Mouse (Mus musculus) retina, postnatal 1 day (tissue): ENCODE measurements around the gene Traf3.

Experiments
- DNase-seq: peaks from one replicate; pipeline ENCODE4 v3.0.0-alpha.2; 2012

Gene Traf3

DNA sequence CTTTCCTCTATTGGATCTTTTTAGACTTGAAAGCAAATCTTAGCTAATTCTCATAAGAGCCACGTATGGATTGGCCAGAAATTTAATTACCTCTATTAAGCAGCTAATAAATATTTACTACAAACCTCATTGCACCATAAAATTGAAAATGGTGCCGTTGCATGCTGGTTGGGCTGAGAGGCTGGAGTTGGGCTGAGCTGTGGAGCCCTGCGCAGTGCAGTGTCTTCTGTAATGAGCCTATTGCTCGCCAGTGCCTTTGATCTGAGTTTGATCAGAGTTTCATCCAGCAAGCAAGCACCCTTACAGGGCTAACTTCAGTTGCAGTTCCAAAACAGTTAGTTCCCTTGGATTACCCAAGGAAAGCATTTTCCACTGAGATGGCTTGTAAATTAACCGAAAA, 12.2 kb upstream of the Traf3 start:
- no peak for DNase-seq

DNA sequence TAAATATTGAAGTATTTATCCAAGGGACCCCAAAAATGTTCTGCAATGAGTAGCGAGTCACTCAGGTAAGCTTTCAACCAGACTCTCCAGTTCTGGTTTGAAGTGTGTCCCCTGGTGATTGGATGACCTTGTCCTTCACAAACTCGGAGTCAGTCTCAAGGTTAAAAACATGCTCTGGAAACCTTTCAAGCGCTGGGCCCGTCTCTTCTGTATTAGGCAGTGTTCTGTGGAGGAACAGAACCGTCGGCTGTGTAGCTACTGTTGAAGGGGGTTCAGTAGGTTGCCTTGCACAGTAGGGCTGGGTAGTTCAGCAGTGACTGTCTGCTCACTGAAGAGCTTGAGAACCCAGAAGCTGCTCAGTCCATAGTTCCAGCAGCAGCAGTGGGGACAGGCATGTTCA, 11.5 kb upstream of the Traf3 start:
- no peak for DNase-seq

DNA sequence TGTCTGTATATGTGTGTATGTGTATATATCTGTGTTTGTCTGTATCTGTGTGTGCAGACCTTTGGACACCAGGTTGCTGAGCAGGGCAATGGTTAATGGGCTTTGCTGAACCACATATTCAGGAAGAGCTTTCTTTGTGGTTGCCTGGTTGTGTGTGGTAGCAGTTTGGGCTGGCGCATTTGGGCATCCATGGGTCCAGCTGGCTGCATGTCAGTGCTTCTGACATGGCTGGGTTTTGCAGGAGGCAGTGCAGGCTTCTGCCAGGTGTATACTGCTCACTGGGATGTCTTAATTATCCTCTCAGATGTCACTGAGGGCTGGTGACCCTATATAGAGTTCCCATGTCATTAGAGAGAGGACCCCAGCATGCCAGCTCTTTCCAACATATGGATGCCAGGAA, 10.4 kb upstream of the Traf3 start:
- DNase-seq = no peak

DNA sequence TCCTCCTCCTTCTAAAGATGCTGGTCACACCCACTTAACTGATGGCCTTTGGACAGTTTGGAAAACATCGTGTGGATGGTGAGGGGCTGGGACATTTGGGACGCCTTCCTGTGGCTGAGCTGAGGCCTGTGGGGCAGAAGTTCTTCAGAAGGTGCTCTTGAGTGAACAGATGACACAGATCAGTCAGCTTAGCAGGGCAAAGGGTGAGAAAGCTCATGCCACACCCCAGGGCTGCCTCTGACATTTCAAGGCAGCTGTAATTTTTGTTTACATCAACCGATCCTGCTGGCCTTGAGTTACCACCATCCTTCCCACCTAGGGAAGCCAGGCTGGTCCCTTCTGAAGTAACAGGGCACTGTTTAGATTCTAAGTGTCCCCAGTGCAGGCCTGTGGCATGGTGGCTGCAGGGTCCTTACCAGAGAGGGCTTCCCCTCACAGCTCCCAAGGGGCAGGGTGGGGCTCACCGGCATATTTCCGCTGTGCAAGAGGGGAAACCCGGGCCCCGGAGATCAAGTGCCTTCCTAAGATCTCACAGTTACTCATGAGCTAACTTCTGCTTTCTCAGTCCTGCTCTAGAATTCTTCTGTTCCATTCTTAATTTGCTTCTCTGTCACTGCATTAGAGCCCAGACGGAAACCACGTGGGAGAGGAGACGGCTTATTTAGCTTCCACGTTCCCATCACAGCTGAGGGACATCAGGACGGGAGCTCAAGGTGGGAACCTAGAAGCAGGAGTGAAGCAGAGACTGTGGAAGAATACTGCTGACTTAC, 6.3 kb upstream of the Traf3 start:
- DNase-seq = no peak

DNA sequence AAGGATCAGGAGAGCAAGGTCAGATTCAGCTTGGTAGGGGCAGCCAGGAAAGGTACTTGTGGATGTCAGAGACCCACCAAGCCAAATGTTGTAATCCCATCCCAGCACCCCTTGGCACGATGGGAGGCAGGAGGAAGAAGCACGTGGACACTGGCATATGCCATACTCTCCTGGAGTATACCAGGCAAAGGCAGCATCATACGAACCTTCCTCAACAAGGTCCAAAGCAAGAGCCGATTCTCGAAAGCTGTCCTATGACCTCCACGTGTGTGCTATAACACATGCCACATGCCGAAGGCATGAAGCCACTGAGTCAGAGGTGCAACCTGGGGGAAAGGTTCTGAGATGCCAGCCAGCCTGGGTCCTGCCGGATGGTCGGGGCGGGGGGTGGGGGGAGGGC, 5.3 kb upstream of the Traf3 start:
- no peak for DNase-seq

DNA sequence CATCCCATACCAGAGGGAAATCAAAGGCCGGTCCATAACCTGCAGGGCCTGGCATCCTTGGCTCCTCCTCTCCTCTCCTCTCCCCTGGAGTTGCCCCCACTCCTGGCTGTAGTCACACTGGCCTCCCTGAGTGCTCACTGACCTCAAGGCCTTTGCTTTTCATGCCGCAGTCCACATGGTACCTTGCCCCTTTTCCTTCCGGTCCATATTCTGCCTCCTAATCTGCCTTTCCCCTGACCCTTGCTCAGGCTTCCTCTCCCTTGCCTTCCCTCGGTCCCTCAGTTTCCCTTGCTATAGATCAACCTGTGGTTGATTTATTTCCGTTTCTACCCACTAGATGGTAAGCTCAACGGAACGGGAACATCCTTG, 4.2 kb upstream of the Traf3 start:
- DNase-seq = no peak

DNA sequence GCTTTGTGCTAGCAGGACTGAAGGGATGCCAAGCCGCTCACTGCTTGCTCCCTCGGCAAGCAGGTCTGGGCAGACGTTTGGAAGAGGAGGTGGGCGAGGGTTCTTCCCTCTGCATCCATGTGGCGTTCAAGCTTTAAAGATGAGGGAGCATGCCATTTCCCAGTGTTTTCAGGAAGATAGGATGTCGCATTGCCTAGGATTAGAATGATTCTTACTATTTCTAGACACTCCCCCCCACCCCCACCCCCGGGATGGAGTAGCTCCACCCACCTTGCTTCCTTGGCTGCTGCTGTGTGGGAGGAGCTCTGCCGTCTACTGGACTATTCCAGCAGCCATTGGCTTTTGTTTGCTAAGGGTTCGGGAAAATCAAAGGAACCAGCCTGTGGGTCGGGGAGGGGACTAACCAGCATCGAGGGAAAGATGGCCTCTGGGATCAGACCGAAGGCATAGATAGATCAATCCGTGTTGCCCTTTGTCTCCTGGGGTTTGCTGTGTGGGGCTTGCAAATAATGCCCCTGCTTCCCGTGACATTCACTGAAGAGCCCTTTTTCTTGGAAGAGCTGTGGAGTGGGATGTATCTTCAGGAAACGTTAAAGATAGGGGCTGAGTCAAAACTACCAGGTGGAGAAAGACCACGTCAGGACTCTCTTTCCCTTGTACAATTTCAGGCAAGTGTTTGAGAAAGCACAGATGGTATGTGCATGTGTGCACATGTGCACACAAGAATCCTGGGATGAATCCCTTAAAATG, 3.7 kb upstream of the Traf3 start:
- peak; percentile 88 for DNase-seq

DNA sequence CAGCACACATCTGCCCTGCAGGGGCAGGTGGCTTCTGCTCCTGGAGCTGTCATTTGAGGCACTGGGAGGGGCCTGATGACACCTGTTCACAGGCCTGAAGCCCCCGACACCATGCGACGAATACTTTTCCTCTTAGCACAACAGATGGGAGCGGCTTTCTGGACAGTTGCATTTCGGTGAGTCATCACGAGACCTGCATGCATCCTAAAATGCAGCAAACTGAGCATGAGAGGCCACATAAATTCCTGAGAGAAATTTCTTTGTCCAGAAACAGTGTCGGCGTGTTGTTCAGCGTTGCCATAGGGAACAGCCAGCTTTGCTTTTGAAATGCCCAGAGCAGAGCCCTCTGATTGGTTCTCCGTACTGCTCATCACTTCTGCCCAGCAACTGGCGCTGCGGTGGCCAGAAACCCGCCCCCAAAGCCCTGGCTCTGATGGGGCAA, 1.8 kb upstream of the Traf3 start:
- peak; percentile 97 for DNase-seq

DNA sequence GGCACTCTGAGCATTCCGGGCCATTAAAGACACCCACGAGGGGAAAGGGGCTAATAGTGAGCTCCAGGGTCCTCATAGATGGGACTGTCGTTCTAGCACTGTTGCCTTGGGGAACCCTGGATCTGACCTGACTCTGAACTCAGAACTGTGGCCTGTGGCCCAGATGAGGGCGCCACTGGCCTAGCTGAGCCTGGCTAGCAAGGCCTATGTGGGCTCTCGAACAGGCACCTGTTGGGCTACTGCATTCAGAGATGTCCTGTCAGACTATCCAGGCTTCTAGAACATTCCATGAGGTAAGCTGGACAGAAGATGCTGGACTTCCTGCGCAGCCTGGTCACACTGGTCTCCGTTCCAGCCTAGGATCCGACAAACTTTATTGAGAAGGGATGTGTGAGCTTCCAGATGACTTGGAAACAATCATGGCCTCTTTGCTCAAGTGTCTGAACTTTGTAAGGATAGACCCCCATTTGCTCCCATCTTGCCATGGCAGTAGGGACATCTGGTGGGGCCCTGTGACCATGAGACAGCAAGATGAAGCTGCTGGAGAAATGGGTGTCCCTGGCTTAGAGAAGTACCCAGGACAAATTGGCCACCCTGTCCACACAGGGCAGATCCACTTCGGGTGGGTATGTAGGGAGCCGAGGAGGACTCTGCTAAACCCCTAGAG, 891 bp upstream of the Traf3 start:
- peak; percentile 60 for DNase-seq

DNA sequence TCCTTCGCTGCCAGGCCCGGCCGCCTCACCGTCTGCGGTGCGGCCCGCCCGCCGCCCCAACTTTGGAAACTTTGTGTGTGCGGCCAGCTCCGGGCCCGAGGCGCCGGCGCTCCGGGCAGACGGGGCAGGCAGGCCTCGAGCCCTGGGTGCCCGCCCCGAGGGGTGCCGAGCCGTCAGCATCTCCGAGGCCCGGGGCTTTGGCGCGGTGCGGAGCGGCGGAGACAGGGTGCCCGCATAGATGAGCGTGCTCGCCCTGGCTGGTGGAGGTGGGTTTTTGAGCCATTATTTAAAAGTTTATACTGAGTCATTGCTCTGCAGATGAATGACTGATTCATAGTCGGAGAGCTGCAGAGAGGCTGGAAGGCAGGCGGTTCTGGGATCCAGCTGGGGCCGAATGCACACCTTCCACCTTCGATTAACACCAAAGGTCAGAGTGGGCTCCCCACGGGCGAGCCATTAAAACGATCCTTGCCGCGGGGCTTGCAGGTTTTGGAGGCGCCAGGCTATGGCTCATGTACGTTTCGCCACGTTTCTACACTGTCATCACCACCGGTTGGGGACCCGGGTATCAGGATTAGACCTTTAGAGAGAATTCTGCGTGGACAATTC, 615 bp downstream of the Traf3 start:
- peak; percentile 32 for DNase-seq

DNA sequence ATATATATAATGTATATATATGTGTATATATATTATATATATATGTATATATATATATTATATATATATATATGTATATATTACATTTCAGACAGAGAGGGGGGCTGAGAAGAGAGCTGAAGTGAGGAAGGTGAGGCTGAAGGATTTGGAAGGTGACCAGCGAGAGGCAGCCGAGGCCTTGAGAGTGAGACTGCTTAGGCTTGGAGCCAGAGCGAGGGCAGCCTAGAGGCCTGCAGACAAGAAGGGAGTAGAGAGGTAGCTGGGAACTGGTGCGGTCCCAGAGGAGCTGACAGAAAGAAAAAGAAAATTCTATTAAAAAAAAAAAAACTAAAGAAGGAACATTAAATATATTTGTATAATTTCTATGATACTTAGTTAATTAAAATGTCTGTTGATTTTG, 2.7 kb downstream of the Traf3 start:
- DNase-seq = no peak

DNA sequence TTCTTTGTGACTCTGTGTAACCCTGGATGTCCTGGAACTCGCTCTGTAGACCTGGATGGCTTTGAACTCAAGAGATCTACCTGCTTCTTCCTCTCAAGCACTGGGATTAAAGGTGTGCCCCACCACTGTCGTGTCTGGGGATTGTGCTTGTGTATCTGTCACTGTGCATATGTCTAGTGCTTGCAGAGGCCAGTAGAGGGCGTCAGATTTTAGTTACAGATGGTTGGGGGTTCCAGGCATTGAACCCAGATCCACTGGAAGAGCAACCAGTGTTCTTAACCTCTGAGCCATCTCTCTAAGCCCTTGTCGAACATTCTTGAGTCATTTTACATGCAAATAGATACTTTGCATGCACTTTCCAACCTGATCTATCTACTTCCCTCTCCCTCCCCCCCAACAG, 12.6 kb downstream of the Traf3 start:
- no peak for DNase-seq

DNA sequence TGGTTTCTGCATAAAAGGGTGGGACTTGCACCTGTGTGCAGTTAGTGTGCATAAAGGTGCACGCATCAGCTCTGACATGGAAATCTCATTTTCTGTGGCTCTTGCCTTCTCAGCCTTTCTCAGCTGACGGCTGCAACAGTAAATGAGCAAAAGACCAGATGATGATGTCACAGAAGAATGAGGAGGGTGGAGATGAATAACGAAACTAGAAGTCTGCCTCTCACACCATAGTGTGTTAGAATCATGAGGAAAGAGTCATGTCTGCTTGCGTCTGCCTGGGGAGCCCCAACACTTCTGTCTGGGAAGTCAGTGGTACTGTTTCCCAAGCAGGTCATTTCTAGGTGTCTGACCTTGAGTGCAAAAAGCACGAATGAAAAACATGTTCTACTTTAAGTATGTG, 15.7 kb downstream of the Traf3 start:
- no peak for DNase-seq

DNA sequence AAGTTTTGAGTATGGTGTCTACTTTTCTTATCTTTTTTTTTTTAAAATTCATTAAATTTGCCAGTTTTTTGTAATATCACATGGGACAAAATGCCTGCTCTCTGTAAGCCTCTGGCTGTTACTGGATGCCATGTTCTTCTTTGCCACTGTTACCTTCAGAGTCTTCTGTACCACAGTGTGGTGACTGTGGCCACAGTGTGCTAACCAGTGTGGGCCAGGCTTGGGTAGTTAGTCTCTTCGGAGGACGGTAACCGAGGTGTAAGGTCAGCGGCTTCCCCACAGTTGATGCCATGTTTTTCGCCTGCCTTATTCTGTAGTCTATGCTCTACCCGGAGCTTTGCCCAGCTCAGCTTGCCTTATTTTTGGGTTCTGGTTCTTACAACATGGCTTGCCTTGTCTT, 16.2 kb downstream of the Traf3 start:
- DNase-seq = no peak

DNA sequence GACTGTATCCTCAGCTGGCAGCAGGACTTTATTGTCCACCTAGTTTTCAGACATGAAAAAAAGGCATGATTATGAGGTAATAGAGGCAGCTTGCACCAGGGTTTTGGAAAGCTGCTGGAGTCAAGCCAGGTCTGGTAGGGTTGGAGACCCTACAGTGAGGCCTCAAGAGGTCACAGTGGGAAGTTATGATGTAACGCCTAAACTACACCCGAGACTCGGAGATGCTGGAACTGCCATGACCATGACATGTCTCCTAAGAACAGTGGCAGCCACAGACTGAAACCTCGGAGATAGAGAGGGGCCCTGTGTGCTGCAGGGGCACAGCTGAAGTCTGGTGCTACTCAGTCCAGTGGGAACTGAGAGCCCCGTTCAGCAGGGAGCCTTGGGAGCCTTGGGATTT, 18.3 kb downstream of the Traf3 start, which contains the start of gene 4930595D18Rik:
TSS of gene 4930595D18Rik (minus strand) at position 16 of the 400 bp plus-strand sequence.
- no peak for DNase-seq

DNA sequence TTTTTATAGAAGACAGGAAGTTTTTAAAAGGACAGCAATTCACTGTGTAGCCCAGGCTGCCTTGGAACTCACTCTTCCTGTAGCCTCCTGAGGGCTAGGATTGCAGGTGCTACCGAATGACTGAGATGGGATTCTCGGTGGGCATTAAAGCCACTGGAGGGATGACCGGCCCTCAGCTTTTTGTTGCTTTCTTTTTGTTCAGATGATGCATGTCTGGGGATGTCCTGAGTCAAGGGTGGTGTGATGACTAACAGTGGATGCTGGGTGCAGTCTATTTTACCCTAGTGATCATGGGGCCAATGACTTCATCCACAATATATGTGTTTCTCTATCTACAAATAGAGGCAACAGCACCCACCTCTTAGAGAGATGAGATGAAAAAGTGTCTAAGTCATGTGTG, 20.8 kb downstream of the Traf3 start:
- DNase-seq = no peak

DNA sequence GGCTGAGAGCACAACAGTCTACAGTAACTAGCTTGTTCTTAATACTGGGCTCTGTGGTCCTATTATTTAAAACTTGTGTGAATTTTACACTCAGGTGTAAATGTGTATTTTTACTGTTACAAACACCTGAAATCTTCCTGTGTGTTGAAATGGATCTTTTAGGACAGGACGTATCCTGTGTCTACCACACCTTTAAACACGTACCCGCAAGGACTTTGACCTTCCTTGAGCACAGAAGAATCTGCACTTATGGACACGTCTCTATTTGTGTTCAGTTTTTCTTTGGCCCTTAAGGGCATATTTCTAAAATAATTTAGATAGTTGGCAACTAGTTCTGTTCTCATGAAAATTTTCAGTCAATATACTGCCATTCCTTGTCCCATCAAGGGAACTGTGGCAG, 22.1 kb downstream of the Traf3 start:
- no peak for DNase-seq

DNA sequence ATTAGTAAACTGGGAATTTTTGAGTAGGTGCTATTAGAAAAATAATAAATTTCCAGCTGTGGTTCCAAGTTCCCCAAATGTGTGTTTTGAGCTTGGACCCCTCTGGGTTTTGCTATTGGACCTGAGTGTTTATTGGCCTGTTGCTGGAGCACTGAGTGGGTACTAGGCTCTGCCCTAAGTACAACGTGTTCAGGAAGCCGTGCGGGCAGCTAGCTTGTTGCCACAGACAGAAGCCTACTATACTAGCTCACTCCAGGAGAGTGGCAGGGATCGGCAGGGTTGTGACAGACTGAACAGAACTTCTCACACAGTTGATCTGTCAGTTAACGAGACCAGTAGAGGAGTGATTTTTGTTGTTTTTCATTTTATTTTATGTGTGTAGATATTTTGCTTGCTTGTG, 24.2 kb downstream of the Traf3 start:
- no peak for DNase-seq

DNA sequence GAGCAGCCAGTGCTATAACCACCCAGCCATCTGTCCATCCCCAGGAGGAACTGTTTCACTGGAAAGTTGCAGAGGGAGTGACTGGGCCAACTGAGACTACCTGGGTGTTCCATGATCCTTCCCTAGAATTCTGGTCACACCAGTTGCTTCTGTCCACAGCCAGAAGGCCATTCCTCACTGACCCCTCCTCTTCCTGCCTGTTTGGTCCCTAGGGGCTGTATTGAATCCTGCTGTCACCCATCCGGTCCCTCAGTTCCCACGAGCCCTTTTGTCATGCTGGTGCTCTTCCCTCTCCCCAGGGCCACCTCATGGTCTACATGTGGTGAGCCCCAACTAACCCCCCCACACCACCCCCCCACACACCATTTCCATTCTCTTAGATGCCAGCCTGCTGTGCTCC, 24.7 kb downstream of the Traf3 start:
- no peak for DNase-seq

DNA sequence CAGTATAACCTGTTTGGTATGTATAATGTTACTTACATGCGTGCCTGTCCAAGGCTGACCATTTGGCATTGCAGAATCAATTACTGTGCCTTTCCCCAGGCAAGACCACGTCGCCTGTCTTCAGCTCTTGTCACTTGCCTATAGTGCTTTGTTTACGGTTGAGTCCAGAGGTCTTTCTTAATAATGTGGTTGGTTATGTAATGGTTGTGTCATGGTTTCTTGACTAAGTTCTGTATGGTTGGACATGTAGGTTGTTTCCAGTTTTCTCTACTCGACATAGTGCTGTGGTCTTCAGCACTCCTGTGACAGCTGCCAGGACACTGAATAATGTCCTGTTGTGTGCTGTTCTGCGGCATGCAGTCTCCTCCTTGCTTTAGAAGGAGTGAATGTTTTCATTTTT, 26.6 kb downstream of the Traf3 start:
- no peak for DNase-seq

DNA sequence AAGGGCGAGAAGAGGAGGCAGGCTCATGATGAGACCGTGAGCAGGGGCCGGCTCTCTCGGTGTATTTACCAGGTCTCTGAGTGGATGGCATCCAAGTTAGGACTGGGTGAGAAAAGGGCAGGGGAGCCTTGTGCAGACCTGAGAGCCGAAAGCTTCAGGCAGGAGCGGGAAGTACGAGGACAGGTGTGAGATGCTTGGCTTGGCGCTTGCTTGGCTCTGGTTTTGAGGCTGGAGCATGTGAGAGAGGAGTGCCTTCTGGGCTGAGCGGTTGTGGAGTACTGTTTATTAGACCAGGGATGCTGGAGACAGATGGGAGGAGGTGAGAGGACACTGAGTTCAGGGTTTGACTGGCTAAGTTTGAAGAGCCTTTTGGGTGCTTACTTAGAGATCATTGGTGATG, 27.2 kb downstream of the Traf3 start:
- DNase-seq = no peak

DNA sequence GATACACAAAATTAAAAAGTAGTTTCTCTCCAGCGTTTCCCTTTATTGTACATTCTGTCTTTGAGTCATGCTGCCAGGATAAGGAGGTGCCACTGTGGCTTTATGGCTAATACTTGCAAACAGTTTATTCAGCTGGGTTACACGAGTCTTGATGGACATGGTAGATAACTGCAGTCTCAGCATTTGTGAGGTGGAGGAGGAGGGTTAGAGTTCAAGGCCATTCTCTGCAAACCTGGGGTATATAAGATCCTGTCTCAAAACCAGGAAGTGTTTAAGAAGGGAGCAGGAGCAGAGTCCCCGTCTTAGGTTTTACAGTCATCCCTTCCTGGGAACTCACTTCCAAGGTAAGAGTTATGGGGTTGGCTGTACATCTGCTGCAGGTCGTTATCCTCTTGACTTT, 30.4 kb downstream of the Traf3 start:
- no peak for DNase-seq

DNA sequence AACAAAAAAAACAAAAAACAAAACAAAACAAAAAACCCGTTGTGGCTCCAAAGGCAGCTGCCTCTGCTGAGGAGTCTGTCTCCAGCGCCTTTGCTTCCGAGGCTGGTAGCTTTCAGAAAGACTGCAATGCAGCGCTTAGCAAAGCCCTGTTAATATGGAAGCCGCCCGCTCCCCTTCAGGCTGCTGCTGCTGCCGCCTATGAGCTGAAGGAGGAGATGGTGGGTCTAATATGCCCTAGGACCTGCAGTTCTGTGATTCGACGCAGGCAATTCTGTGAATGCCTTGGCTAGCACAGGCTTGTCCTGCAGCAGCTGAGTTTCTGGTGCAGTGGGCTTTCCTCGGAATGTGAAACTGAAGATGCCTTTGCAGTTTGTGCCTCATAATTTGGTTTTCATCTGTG, 36.9 kb downstream of the Traf3 start:
- peak; percentile 21 for DNase-seq

DNA sequence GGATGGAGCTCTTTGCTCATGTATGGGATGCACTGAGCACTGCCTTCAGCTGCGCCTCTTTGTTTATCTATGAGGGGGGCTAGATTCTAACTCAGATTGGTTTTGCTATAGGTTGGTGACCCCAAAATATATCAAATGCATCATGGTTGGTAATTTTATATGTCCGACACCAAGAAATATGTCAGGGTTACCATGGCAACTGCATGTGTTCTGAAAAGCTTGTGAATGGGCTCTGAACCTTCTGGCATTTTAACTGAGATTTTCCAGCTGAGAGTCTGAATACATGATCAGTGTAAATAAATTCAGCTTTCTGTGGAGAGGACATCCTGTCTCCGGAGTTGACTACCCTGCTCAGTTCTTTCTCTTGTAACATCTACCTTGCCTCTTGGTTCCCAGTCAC, 37.8 kb downstream of the Traf3 start:
- no peak for DNase-seq
